Mouse (Mus musculus) ovary, postnatal 36 days (tissue): Measurements from ENCODE around the gene Bves.
"Not testable (repeated sequence)": the region's sequence is repeated elsewhere in the genome, so short reads cannot be mapped to it uniquely, and the experiment has no call there.

Experiments used
- DNase-seq: peaks from one replicate; pipeline ENCODE4 v3.0.0; 2022; ENCODE audit warnings: low spot score, mixed read lengths

Bves gene

DNA sequence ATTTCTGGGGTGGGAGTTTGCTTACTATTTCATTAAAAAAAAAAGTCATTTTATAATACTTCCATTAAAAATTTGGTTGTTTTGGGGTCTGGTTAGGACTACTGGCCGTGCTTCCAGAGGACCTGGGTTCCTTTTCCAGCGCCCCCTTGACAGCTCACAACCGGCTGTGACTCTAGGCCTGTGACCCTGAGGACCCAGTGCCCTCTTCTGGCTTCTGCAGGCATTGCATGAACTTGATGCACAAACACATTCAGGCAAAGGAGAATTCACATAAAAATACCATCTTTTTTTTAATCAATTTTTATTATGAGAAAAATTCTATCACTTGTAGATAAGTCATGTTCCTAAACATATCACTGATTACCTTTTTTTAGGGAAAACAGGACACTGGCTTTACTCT lies 12.6 kb downstream of the Bves start:
- not testable (repeated sequence) for DNase-seq

DNA sequence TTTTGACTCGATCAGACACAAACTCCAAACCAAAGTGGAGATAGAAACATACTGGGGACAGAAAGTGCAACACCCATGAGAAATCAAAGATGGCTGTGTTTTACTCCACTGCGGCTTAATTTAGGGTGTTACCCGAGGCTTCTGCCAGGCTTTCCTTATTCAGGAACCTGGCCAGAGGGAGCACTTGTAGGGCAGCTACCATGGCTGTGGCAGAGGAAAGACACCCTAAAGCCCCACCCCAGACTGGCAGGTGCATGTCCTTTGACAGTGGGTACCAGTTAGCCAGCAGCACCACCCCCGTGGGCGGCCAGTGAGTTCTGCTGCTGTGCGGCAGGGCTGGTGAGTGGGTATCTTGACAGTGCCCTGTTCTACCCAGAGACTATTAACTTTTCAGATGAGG lies 20.5 kb downstream of the Bves start:
- DNase-seq, result no peak

DNA sequence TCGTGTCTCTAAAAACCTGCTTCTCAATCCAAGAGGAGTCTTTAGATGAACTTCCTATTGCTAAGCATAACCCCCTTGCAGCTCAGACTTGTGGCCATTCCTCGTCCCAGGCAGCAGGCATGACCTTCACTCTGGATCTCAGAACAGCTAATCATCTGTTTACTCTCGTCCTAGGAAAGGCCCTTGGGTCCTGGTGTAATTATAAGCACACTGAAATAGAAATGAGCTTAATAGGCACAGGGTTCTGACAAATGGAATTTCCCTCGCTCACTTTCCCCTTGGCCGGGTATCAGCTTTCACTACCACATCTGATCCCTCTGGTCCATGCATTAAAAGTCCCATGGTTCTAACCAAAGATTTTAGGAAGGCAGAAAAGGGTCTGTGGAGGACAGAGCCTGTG lies 27.8 kb downstream of the Bves start:
- peak; percentile 9 for DNase-seq

DNA sequence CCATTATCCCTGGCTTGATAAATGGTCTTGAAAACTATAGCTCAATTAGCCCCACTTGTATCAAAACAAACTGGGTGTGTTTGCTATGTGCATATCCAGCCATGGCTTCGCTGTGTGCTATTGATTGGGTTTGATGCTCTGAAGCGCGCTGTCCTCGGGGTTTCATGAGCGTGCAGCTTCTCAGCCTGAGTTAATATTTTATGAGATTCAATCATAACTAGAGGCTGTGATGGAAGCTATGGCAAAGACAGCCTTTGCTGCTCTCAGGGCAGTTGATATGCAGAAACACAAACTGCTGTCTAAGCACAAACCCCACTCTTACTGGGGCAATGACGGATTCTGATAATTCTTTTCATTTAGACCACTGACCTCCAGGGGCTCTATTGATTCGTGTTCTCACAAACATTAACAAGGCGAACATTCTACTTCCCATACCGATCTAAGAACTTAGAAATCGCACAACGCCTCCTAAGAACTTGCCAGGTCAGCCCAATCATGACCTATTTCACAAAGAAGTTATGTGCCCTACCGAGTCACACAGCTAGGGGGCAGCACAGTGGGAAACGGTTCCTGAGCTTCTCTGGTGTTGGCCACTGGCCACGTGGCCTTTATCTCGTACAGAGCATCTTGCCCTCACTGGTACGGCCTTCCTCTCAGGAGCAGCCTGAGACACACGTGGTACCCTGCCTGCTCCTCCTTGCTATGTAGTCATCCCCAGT lies 31.6 kb downstream of the Bves start:
- DNase-seq, result no peak

DNA sequence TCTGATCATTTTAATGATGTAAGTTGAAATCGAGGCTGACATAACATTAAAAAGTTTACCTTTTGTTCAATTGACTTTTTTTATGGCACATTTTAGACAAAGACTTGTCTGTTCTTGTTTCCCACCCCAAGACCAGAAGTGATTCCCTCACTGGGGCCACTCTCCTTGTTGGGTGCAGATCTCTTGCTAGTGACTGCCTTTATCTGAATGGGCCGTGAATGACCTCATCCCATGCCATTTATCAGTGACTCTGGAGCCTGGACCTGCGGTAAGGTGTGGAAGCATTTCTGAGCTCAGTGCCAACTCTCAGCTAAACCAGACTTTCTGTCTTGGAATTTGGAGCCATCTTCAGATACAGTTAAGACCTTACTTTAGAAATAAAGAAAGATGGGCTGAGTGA lies 34.1 kb downstream of the Bves start:
- no peak for DNase-seq

- DNase-seq, result no peak
These were observed 35.0 kb downstream of the Bves start for GRCm38 (mm10) chr10:45370545-45370944.

- peak; percentile 57 for DNase-seq
These were observed 37.6 kb downstream of the Bves start for GRCm38 (mm10) chr10:45372994-45373692.

DNA sequence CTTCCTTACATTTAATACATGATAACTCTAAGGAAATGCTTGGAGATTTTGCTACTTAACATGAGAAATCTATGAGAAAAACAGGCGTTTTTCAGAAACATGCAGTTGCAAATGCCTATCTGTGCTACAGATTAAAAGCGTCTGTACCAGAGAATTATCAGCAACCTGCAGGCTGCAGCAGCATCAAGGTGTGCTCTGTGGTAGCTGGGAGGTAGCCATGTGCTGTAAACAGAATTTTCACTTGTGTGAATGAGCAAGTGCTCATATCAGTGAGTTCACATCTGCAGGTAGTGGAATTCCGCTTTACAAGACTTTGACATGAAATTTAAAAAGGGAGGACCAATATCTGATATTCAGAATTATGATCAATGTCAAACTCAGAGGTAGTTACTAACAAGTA lies 42.7 kb downstream of the Bves start:
- no peak for DNase-seq

DNA sequence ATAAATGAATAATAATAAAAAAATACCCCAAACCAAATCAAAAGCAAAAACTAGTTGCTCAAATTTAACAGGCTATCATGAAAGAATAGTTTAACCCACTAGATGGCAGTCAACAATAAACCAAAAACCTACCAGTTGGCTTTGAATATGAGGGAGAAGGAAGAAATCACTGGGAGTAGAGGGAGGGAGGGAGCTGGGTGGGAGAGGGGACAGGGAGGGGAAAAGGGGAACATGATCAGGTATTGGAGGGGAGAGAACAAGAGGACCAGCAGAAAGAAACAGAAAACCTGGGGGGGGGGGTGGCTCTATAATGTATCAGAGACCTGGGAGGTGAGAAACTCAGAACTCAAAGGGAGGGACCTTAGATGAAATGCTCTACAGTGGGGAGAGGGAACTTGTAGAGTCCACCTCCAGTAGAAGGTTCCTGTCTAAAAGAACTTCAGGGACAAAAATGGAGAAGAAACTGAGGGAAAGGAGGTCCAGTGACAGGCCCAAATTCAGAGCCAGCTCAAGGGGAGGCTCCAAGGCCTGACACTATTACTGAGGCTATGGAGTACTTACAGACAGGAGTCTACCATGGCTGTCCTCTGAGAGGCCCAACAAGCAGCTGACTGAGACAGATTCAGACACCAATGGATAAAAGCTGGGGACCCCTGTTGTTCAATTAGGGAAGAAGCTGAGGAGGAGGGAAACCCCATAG lies 46.5 kb downstream of the Bves start:
- DNase-seq, result no peak

DNA sequence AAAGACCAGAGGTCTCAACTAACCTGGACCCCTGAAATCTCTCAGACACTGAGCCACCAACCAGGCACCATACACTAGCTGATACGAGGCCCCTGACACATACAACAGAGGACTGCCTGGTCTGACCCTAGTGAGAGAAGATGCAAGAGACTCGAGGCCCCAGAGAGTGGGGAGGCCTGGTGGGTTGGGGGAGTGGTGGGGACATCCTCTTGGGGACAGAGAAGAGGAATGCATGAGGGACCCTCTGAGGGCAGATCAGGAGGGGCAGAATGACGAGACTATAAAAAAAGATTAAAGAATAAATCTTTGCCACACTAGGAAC lies 47.0 kb downstream of the Bves start:
- no peak for DNase-seq

DNA sequence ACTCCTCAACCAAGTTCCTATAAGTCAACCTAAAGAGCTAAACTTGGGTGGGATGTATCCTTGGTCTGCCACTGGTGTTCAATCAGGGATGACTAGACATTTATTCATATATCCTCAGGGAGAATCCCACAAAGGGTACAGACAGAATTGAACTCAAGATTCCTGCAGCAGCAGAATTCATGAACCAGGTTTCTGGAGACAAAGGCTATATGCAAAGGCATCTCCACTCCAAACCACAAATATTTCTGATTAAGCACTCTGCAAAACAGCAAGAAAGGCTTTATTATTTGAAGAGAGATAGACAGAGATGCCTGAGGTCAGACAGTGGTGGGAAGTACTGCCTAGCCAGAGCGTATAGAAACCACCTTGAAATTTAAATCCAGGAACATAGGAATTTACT lies 62.6 kb downstream of the Bves start:
- no peak for DNase-seq

DNA sequence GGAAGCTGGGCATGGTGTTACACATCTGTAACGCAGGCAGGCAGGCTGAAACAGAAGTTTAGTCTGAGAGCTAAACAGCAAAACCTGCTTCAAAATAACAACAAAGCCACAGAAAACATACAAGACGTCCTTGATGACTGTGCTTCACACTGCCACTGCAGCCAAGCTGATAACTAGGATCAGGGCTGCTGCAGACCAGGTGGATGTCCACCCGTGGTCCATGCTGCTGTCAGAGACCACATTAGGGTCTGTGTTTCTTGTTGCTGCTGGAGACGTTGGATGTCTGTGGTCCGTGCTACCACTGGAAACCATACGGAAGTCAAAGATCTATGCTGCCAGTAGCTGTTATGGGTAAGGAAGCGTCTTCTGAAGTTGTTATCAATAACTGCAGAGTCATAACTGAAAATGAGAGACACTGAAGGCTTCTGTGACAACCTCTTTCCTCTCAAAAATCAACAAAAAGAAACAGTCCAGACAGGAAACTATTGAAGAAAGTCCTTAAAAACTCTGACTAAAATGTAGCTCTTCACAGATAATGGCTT lies 64.2 kb downstream of the Bves start:
- no peak for DNase-seq

GRCm38 (mm10) chr10:45410624-45411341 lies 75.2 kb downstream of the Bves start:
- DNase-seq, result no peak

DNA sequence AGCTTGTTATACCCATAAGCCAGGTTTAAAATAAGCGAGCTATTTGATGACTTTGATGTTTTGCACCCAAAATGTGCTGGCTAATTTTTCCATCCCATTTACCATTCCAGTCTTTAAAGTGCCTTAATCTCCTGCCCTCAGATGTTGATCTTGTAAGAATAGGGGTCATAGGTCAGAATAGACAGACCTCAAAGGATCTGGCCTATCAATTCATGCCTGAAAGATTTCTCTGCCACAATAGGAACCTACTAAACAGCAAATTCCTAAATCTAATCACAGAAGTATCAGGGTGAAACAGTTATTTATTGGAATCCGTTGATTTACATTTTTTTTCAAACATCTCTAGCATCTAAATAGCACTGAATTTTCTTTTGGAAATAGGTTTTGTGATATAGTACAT lies 76.2 kb downstream of the Bves start:
- DNase-seq, result no peak

- no peak for DNase-seq
These were observed 76.6 kb downstream of the Bves start for GRCm38 (mm10) chr10:45412144-45412543.
